Mouse (Mus musculus) adrenal gland, postnatal 14 days (tissue): Measurements from ENCODE around the gene Sh3bgrl3. TPM values are rescaled to one million over a fixed set of nuclear protein-coding genes. Genes with fewer than 3 reads are reported as not detected.
A peak's percentile ranks its signal among the peaks of the same experiment; 100 is the strongest.

ENCODE experiments used
- DNase-seq: peaks from one replicate; pipeline ENCODE4 v3.0.0; 2021; ENCODE audit warnings: mixed read lengths
- total RNA-seq: library from RNA; stranded (reverse); gene quantifications from 2 replicates; pipeline ENCODE4 v1.2.3, GENCODE M21; 2021

Sh3bgrl3 gene
- total RNA-seq, 1 experiment from 2014 or later = 79.0 TPM

DNA sequence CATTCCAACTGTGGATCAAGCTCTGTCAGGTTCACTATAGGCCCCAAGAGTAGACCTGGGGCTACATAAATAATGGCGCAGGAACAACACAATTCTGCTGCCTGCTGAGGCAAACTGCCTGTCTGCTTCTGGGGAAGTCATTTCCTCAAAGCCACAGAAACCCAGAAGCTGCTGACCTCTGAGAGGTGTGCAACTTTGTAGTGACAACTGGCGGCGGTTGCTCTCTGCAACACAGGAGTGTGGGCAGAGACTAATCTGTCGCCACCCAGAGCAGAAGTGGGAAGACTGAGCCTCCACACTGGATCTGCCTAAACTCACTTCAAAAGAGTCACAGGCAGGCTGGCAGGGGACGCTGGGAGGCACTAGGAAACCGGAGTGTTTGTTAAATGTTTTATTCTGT is 893 bp upstream of the Sh3bgrl3 start:
- DNase-seq = no peak

DNA sequence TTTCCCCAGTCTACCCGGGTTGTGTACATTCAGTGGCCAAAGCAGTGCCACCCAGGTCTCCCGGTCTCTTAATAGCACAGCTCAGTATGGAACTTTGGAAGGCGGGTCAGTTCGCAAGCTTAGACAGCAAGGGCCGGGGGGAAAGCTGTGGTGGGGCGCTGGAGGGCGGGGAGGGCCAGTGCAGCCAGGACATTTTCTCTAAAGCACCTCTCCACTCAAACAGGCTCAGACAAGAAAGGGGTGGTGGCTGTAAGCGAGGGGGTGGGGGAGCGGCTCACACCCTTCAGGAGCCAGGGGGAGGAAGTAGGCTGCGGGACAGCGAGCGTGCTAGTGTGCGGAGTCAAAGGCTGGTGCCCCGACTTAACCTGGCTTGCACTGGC is 384 bp upstream of the Sh3bgrl3 start:
- peak; percentile 58 for DNase-seq

DNA sequence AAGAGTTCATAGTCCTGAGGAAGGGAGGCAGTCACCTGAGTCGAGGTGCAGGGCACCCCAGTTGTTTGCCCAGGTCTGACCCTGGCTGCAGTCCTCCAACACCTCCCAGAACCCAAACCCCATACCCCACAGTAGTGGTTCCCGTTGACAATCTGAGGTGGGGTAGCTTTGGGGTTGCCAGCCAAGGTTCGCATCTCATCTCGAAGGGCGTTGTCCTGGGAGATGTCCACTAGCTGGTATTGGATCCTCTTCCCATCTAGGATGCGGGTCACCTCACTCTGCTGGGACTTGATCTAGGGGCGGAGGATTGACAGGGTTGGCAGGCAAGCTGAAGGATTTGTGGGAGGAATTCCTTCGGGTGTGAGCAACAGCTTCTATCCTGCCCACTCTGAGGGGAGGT is 796 bp downstream of the Sh3bgrl3 start:
- no peak for DNase-seq

DNA sequence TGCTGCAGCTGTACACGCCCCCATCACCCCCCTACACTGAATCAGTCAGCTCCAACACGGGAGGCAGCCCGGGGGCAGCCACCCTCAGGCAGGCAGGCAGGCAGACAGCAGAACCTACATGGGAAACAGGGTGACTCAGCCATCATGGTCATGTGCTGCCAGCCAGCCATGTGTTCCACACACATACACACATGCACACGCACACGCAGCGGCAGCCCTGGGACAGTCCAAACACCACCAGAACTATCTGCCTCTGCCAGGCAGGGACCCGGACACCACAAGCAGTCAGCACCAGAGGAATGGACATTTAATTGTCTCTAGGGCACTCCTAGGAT is 1.5 kb downstream of the Sh3bgrl3 start:
- DNase-seq = no peak

DNA sequence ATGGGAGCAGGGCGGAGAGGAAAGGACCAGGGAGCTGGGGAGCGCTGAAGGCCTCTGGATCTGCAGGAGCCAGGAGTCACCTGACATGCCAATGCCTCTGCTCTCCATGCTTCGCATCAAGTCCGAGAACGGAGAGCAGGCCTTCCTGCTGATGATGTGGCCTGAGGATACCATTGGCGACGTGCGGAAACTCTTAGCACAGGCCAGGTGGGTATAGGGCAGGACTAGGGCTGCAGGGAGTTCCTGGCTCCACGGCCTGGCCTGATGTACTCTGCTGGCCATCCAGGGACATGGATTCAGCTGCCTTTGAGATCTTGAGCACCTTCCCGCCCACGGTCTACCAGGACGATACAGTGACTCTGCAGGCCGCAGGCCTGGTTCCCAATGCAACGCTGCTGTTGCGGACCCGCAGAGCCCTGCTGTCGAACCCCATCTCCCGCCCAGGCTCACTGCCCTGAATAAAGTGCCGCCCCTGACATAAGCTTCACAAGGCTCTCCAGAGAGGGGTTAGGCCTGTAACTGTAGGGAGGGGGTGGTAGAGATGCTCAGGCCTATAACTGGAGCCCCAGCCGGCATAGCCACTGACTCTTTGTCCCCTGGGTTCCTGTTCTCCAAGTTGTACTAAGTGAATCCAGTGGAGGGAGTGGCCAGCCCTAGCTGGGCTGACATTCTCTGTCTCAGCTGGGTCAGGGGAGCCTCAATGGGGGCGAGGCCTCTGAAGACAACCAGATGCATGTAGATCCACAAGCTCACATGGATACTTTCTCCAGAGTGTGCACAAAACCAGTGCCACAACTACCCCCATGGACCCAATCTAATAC is 2.1 kb downstream of the Sh3bgrl3 start:
- no peak for DNase-seq

DNA sequence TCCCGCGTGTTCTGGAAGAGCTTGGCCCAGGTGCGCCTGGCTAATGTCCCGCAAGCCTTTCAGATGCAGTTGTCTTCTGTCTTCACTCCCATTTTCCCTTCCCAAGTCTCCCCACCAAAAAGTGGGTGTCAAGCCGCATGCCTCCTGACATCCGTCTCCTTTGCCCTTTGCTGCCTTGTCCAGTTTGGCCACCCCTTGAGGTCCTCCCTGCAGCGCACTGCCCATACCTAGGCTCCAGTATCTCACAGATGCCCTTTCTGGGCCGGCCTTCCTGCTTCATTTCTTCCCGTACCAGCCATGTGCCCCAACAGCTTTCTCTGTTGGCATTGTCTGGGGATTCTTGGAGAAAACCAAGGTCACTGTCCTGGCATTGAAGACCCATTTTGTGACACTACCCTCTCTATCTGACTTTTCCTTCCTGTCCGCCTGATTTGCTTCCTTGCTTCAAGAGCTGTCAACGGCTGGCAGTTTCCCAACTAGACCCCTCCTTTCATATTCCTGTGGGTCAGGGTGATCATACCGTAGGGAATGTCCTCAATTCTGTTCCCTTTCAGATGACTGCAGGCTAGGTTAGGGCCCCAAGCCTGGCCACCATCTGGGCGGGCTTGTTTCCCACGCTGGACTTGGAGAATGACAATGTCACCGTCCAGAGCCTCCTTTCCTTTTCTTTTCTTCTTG is 3.1 kb downstream of the Sh3bgrl3 start:
- peak; percentile 34 for DNase-seq

DNA sequence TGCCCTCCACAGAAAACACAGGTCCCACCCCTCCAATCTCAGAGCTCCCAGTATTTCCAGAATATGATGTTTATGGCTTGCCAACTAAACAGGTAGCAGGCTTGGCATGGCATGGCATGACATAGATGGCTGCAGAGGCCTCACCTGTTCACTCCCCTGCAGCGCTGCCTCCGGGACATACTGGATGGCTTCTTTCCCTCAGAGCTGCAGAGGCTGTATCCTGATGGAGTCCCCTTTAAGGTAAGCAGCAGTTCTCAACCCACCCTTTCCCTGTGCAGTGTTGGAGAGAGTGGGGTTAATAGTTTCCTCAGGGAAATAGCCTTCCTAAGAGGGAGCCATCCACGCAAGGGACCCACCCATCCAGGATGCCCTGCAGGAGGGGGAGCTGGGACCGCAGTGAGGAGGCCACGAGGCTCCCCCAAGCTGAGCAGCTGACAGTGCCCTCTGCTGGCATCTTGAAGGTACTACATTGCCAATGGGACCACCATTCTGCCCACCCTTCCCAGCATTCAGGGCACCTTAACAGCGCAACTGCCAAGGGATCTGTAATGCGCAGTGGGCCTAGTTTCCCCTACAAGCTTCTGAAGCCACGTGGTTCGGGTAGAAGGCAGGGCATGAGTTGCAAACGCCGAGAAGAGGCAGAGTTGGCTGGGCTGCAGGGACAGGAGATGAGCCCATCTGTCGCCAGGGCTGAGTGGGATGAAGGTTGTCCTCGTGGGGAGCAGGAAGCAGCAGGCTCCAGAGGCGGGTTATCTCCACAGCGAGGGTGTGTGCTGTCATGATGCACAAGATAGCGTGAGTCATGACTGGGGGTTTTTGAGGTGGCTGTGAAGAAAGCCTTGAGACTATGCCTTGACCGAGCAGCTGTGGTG is 4.7 kb downstream of the Sh3bgrl3 start:
- peak; percentile 85 for DNase-seq

DNA sequence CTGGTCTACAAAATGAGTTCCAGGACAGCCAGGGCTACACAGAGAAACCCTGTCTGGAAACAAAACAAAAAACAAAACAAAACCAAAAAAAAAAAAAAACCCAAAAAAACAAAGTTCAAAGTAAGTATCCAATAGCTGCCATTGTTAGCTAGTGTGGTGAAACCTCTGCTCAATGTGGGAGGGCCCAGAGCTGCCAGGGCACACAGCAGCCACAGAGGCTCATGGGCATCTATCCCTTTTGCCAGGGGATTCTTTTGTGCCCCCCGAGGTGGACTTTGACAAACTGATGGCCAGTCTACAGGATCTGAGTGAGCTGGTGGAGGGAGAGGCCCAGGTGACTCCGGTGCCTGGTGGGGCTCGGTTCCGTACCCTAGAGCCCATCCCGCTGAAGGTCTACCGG is 5.4 kb downstream of the Sh3bgrl3 start:
- no peak for DNase-seq

DNA sequence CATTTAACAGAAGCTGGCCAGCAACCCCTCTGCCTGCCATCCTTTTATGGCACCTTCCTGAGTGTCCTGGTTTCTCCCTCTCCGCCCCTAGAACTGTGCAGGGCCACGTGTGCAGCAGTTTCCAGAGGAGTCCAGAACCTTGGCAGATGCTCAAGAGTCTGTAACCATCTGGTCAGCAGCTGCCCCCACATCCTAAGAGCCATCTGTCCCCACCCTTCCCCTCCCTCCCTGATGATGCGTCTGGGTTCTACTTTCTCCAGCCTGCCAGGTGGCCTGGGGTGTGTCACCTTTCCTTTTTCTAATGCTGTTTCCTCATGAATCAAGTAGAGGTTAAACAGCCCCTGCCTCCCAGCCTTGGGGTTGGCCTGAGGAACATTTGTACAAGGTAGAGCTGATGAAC is 6.3 kb downstream of the Sh3bgrl3 start:
- no peak for DNase-seq

DNA sequence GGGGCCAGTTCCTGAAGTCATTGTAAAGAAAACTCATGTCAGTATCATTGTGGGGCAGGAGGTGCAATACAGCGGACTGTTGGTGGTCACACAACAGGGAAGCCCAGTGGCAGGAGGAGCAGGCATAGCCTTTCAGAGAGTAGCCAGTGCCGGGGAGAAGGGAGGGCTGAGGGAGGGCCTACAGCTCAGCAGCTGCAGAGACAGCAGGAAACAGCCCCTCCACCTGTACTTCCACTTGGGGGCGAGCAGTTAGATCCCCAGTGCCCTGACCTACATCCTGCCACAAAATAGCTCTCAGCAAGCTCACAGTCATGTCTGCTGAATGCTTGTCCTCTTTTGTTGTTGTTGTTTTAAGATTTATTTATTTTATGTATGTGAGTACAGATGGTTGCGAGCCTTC is 7.0 kb downstream of the Sh3bgrl3 start:
- no peak for DNase-seq

DNA sequence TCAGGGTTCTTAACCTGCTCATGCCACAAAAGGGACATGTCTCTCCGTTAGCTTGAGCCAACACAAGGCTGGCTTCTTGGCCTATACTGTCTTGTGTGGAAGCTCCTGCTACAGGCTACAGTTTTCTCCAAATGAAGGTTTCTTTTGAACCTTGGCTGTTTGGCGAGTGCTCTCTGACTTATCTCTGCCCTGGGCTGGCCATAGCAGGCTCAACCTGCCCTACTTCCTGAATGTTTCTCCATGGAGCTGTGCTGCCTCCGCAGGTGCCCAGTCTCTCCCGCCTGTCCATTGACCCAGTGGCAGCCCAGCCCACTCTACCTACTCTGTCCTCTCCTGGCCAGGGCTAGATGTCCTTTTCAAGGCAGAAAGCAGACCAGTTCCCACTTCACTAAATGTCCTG is 7.7 kb downstream of the Sh3bgrl3 start:
- no peak for DNase-seq

DNA sequence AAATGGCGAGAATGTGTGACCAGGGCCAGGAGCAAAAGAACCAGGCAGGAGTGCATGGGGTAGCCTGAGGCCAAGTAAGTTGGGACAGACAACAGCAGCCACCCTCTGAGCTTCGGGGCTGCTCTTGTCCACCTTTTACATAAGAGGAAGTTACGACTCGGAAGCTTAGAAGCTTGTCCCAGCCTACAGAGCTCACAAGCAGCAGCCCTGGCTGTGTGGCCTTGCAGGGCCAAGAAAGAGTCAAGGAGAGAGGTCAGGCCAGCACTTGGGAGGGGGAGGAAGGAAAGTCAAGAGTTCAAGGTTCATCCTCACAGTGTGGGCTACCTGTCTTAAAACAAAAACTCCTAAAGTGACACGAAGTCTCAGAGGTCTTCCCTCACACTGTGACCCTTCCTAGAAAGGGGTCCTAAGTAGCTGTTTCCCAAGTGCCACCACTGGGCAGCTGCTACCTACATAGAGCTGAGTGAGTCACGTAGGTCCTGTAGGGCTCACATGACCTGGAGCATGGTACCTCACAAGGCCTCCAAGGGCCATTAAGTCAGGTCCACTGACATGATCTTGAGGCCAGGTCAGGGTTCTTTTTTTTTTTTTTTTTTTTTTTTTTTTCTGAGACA is 8.3 kb downstream of the Sh3bgrl3 start:
- no peak for DNase-seq

DNA sequence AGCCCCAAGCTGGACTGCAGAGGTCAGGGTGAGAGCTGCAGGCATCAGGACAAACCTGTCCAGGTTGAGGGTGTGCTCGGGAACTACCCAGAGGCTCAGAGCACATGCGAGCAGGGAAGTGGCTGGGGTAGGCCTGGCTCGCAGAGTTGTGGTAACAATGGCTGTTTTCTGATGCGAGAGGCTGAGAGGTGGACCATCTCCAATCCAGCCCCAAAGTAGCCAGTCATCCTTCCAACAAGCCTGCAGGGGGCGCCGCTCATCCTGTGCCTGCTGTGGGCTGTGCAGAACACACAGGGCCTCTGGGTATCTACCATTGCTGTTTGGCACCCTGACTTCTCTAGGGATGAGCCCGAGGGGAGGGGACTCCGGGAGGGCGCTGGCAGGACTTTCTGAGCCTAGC is 8.9 kb downstream of the Sh3bgrl3 start:
- no peak for DNase-seq

DNA sequence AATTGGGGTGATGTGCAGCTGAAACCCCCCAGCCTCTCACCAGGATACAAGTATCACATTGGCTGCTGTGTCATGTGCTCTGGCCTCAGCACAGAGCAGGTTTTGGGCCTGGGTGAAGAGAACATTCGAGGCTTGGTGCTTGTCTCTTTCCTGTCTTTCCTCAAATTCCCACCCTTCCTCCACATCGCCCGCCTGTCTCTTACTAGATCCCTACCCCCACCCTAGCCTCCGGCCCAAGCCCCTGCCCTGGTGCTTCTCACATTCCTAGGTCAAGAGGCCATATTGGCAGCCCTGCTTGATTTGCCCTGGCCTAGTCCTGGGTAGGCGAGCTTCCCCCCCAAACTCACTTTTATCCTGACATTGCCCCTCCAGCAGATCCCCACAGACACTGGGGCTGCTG is 9.5 kb downstream of the Sh3bgrl3 start:
- no peak for DNase-seq

DNA sequence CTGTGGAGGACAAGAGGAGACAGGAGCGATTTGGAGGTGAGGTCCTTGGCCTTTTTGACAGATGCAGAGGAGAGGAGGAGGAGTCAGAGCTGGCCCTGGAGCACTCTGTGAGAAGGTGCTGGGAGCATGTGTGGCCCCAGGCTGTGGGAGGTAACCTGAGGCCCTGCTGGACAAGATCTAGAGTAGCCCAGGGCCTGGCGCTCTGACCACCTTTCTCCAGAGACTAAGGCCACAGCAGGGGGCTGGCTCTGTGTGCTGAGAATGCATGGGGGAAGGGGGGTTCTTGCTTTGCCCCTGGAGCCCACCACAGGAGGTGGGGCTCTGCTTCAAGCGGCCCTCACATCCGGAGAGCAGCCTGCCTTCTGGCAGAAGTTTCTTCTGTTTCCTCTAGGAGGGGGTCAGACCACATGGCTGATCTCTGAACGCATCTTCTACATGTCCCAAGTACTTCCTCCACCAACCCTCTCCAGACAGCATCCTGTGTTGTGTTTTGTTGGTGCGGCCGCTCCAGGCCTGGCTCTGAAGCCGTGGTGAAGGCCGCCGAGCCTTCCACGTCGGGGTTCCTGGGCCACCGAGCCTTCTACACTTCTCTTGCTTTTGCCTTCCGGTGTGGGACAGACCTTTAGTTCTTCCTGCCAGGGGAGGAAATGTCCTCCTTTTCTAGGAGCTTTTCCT is 10.3 kb downstream of the Sh3bgrl3 start:
- DNase-seq = no peak

DNA sequence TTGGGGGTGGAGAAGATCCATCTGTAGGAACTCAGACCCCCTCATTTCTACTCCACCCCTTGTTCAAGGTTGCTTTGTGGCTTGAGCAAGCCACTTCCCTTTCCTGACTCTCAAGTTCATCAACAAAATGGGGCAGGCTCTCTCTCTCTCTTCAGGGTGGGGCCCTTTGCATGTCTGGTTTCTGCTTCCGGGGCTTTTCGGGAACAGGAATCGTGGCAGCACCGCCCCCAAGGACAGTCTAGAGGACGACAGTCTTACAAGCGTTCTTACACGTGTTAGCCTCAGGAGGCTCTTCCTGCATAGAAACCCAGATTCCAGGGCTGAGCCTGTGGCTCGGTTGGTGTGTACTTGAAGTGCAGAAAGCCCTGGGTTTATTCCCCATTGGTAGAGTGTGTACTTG is 11.6 kb downstream of the Sh3bgrl3 start:
- DNase-seq = no peak

DNA sequence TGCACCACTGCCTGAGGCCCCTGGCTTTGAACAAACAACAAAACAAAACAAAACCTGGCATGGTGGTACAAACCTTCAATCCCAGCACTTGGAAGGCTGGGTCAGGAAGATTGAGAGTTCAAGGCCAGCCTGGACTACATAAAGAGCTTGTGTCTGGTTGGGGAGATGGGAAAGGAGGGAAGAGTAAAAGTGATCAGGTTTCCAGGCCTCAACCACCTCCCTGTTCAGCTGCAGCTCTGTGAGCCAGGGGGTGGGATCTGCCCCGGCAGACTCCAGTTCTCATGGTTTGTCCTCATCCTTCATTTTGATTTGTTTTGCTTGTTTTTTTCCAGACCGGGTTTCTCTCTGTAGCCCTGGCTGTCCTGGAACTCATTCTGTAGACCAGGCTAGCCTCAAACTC is 12.1 kb downstream of the Sh3bgrl3 start:
- DNase-seq = no peak

DNA sequence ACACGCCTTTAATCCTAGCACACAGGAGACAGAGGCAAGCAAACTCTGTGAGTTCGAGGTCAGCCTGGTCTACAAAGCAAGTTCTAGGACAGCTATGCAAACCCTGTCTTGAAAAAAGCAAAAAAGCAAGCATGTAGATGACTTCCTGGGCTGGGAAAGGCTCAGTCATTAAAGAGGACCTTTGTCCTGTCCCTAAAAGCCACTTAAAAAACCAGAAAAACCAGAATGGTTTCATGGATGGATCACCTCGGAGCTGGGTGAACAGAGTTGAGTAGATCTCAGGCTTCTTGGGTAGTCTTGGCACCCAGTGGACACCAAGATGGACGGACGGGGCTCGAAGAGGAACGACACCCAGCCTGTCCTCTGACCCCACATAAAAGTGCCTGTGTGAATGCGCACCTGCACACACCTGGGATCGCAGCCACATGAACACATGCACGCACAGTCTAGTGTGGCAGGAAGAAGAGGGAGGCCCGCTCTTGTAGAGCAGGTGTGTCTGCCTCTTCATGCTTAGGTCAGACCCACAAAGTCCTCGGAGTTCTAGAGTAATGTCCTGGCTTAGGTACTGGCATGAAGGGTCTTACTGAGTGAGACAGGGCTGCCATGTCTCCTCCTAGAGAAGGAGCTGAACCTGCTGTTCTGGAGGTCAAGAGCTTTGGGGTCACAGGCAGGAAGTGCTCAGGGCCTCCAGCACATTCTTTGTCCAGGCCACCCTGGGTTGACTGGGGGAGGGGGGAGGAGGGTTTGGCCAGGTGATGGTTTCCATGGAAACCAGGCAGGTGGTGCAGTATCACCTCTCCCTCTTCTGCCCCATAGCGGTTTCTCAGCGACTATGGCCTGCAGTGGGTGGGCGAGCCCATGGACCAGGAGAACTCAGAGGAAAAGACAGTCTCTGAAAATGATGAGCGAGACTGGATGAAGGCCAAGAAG is 13.1 kb downstream of the Sh3bgrl3 start:
- no peak for DNase-seq

DNA sequence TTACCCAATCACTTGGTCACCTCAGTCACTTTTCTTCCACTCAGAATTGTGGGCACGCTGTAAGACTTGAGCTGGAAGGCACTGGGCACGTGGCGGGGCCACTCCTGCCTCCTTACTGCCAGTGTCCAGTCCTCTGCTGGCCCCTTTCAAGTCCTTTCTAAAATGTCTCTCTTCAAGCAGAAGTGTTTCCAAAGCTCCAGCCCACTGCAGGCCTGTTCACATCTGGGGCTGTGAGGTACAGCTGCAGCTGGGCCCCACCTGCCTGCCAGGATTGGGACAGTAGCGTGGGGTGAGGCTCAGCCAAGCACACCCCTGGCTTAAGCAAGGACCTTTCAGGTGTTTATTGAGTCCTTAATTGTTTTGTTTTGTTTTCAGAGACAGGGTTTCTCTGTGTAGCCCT is 14.6 kb downstream of the Sh3bgrl3 start:
- no peak for DNase-seq

DNA sequence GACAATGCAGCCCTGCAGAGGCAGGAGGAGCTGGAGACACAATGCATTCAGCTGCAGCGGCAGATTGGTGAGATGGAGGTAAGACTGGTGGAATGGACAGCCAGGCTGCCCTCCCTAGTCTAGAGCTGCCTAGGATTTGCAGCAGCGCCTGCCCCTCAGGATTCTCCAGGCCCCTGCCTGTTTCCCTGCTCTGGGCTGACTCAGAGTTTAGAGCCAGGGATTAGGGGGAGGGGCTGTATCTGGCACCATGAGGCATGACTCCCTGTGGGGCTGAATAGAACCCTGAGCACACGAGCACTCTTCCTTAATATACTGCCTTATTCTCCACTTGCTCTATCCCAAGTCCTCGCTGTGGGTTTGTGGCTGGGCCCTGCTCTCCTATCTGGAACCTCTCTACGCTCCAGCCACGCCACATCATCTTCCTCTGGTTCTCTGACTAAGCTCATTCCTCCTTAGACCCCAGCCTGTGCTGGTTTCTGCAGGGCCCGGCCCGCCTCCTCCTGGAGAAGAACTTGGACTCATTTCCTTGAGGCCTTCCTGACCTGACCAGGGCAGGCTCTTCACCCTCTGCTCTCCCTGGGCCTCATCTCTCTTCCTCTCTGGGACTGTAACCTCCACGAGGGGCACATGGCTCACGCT is 15.1 kb downstream of the Sh3bgrl3 start:
- no peak for DNase-seq

DNA sequence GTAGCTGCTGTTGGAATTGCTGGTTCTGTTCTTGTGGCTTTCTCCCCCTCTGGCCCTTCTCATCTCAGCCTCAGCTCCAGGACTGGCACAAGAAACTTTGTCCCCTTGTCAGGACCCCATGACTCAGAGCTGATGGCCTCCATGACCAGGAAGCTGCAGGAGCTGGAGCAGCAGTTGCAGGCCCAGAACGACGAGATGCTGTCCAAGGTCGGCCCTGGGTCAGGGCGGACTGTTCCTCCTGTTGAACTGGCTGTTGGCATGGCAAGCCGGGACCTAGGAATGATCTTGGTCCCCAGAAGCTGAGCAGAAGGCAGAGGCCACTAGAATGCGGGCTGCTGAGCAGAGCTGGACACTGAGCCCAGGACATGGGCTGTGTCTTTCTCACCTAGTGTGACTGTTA is 16.2 kb downstream of the Sh3bgrl3 start:
- DNase-seq = no peak
